Mouse (Mus musculus) cerebellum, adult 11-12 months (tissue): ENCODE measurements at regions not wholly inside any gene's neighbourhood (a gene's known extent, or its start where the extent isn't known, plus 50 kb on each side); places are given as distances from the start of the nearest gene placed in this dataset.
"Not testable (repeated sequence)": the region's sequence is repeated elsewhere in the genome, so short reads cannot be mapped to it uniquely, and the experiment has no call there.

Experiments
- DNase-seq: peaks from one replicate; pipeline ENCODE4 v3.0.0; 2022

- no peak for DNase-seq
These were observed 112.8 kb upstream of the Cwc22 start for GRCm38 (mm10) chr2:78058988-78059387.

GRCm38 (mm10) chr2:78053910-78054309 lies 107.7 kb upstream of the Cwc22 start:
- no peak for DNase-seq

GRCm38 (mm10) chr2:78050542-78050941 lies 104.4 kb upstream of the Cwc22 start:
- no peak for DNase-seq

GRCm38 (mm10) chr2:78049248-78049874 lies 103.2 kb upstream of the Cwc22 start:
- DNase-seq = peak; percentile 87

GRCm38 (mm10) chr2:78048706-78049055 lies 102.5 kb upstream of the Cwc22 start:
- DNase-seq = peak; percentile 32

- DNase-seq = no peak
These were observed 102.0 kb upstream of the Cwc22 start for GRCm38 (mm10) chr2:78048030-78048705.

- no peak for DNase-seq
These were observed 81.1 kb upstream of the Cwc22 start for GRCm38 (mm10) chr2:78027319-78027718.

GRCm38 (mm10) chr2:78026808-78027207 lies 80.6 kb upstream of the Cwc22 start:
- no peak for DNase-seq

GRCm38 (mm10) chr2:78025651-78026435 lies 79.7 kb upstream of the Cwc22 start:
- DNase-seq = no peak

GRCm38 (mm10) chr2:78024981-78025565 lies 78.9 kb upstream of the Cwc22 start:
- DNase-seq = no peak

- no peak for DNase-seq
These were observed 77.9 kb upstream of the Cwc22 start for GRCm38 (mm10) chr2:78023916-78024685.

GRCm38 (mm10) chr2:78023416-78023815 lies 77.2 kb upstream of the Cwc22 start:
- DNase-seq = no peak

GRCm38 (mm10) chr2:78022756-78023155 lies 76.6 kb upstream of the Cwc22 start:
- no peak for DNase-seq

GRCm38 (mm10) chr2:78021905-78022304 lies 75.7 kb upstream of the Cwc22 start:
- peak; percentile 22 for DNase-seq

GRCm38 (mm10) chr2:78021356-78021900 lies 75.3 kb upstream of the Cwc22 start:
- no peak for DNase-seq

- DNase-seq = no peak
These were observed 74.3 kb upstream of the Cwc22 start for GRCm38 (mm10) chr2:78020516-78020915.

- DNase-seq = no peak
These were observed 73.7 kb upstream of the Cwc22 start for GRCm38 (mm10) chr2:78019916-78020315.

- not testable (repeated sequence) for DNase-seq
These were observed 66.3 kb upstream of the Cwc22 start for GRCm38 (mm10) chr2:78012441-78012840.

- DNase-seq = no peak
These were observed 65.6 kb upstream of the Cwc22 start for GRCm38 (mm10) chr2:78011821-78012220.

GRCm38 (mm10) chr2:78011051-78011800 lies 65.1 kb upstream of the Cwc22 start:
- DNase-seq = no peak

- DNase-seq = no peak
These were observed 64.0 kb upstream of the Cwc22 start for GRCm38 (mm10) chr2:78010066-78010690.
